Comparison of ENCODE assay signal across 8 mouse cellular contexts in genomic region chr5:25058853-25059741, GRCm38 (mm10). TPM values are rescaled to one million over a fixed set of nuclear protein-coding genes. Genes with fewer than 3 reads are reported as not detected.
DNase-seq lines count a peak whose midpoint lies in the region; ATAC-seq and TF ChIP-seq lines count a peak whose summit lies in the region.

No protein-coding gene starts in this region.

- H3K9me3 ChIP-seq in forebrain, embryonic 12.5 days: no peaks in the 10 kb centered on the region
- H3K9me3 ChIP-seq in neural tube, embryonic 12.5 days: no peaks in the 10 kb centered on the region

- H3K27me3 ChIP-seq in forebrain, embryonic 12.5 days: peaks cover 12% of the 10 kb centered on the region; the same call in 1 of the 2 replicates
- no peaks in the 10 kb centered on the region for H3K27me3 ChIP-seq in neural tube, embryonic 12.5 days (replicated peaks)

- DNase-seq in frontal cortex, postnatal 36 days (ENCODE audit: low spot score in 2 of 2): peak; percentile 51 to 69
- DNase-seq in frontal cortex, postnatal 10 days (ENCODE audit: low spot score in 2 of 2): no peak
- DNase-seq in brain, embryonic 14.5 days (ENCODE audit: low read depth): peak; percentile 73
- DNase-seq in layer of hippocampus, postnatal 10 days (ENCODE audit: low spot score in 2 of 2): peak; percentile 51 to 54
- no peak for DNase-seq in urinary bladder, postnatal 14 days (ENCODE audit: low spot score)
- DNase-seq in lung, postnatal 36 days: no peak

- peak; percentile 45; the same call in 1 of the 2 replicates for ATAC-seq in forebrain, embryonic 12.5 days (ENCODE audit: low FRiP score)
- no peak; the same call in 1 of the 2 replicates for ATAC-seq in neural tube, embryonic 12.5 days (ENCODE audit: low FRiP score, low read depth)

- H3K9ac ChIP-seq in forebrain, embryonic 12.5 days: no peak overlapping the region
- H3K9ac ChIP-seq in neural tube, embryonic 12.5 days: no peak overlapping the region

- H3K4me1 ChIP-seq in forebrain, embryonic 12.5 days: peaks cover 25% of the 10 kb centered on the region
- peaks cover 17% of the 10 kb centered on the region for H3K4me1 ChIP-seq in neural tube, embryonic 12.5 days

- no peak overlapping the region for H3K27ac ChIP-seq in forebrain, embryonic 12.5 days
- no peak overlapping the region for H3K27ac ChIP-seq in neural tube, embryonic 12.5 days

- peak overlapping the region; percentile 11; the same call in 1 of the 2 replicates for H3K4me2 ChIP-seq in forebrain, embryonic 12.5 days
- H3K4me2 ChIP-seq in neural tube, embryonic 12.5 days (replicated peaks): peak overlapping the region; percentile 41

- no peak overlapping the region for H3K4me3 ChIP-seq in forebrain, embryonic 12.5 days (replicated peaks)
- H3K4me3 ChIP-seq in neural tube, embryonic 12.5 days: no peak overlapping the region

- no peaks in the 10 kb centered on the region for H3K36me3 ChIP-seq in forebrain, embryonic 12.5 days (replicated peaks)
- H3K36me3 ChIP-seq in neural tube, embryonic 12.5 days: no peaks in the 10 kb centered on the region

- 22% methylated on average over 21 of the region's 21 CpGs for WGBS in forebrain, embryonic 12.5 days
- 28% methylated on average over 21 of the region's 21 CpGs for WGBS in neural tube, embryonic 12.5 days

- no peak for TF ChIP-seq POLR2A in brain, embryonic 14.5 days (IDR thresholded peaks at IDR 0.05; ENCODE audit: borderline replicate concordance, extremely low read depth, insufficient read depth, insufficient read length, poor library complexity, severe bottlenecking)

- TF ChIP-seq CTCF in brain, embryonic 14.5 days (IDR thresholded peaks at IDR 0.05; ENCODE audit: borderline replicate concordance, extremely low read depth, insufficient read depth, insufficient read length): no peak

RNA-seq across cellular contexts. Expression of gene Prkag2, which starts 41.3 kb away (rescaled TPM):
- 99.6 and 102 TPM in 2 replicates for polyA plus RNA-seq in brain, embryonic 14.5 days (2012; rRNA removed)
- 55.0 and 60.2 TPM in 2 replicates for polyA plus RNA-seq in forebrain, embryonic 12.5 days (2016; fragmentation: Nextera tagmentation; extraction: Ambion mirVana)
- total RNA-seq in layer of hippocampus, postnatal 10 days (2021): 100 to 1,000 TPM; 143 to 147 TPM
- polyA plus RNA-seq in neural tube, embryonic 12.5 days (2016; fragmentation: Nextera tagmentation; extraction: Ambion mirVana): 62.9 and 65.2 TPM in 2 replicates

Comparison
In these comparisons a context has a peak if more than half of its experiments do, and no peak if none do; other contexts are left out.
1. DNase-seq: peak in frontal cortex, postnatal 36 days (2 of 2), brain, embryonic 14.5 days (single experiment) and layer of hippocampus, postnatal 10 days (2 of 2); none in frontal cortex, postnatal 10 days (0 of 2), urinary bladder, postnatal 14 days (single experiment) and lung, postnatal 36 days (single experiment).